Mouse (Mus musculus): ENCODE data around the gene Cdk12.
A peak's percentile ranks its signal among the peaks of the same experiment; 100 is the strongest.

The Cdk12 gene

DNA sequence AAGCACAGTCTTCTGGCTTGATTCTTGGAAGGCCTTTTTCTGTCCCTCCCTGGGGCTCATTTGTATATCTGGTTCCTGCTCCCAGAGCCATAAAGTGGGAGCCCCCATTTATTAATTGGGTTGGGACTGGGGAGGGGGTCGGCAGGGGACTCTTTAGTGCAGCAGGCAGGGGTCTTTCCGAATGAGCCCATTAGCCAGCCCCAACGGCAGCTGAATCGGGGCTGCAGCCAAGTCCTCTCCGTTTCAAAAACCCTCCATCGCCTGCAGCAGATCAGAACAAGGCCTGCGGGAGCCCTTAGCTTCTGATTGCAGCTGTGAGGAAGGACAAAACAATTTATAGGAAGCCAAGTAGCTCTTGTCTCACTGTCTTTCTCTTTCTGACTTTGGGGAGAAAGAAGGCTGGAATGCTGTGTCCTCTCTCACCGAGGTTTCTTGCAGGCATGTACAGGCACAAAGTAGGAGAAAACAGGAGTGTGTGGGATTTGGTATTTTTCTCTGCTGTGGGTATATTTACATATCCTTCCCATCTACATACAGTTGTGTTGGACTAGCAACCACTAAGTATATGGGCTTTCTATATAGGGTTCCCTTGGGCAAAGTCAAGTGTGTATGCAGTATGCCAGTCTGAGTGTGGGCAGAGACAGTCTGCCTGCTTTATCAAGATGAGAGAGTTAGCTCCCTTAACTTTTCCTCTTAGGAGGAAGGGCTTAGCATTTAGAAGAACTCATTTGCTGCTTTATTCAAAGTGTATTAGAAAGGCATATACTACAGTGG, 58.0 kb downstream of the Cdk12 start:
- no peak for DNase-seq (ENCODE audit: low spot score in 2 of 2)

- peak; percentile 58 to 80 for DNase-seq (ENCODE audit: low spot score in 2 of 2)
Observed at GRCm38 (mm10) chr11:98265039-98265438, 62.2 kb downstream of the Cdk12 start.

GRCm38 (mm10) chr11:98265891-98266290, 63.0 kb downstream of the Cdk12 start:
- DNase-seq (ENCODE audit: low spot score in 2 of 2), result no peak

- DNase-seq (ENCODE audit: low spot score in 2 of 2), result no peak
Observed at GRCm38 (mm10) chr11:98266699-98267402, 64.0 kb downstream of the Cdk12 start.

GRCm38 (mm10) chr11:98270066-98270465, 67.2 kb downstream of the Cdk12 start:
- no peak for DNase-seq (ENCODE audit: low spot score in 2 of 2)

- DNase-seq (ENCODE audit: low spot score in 2 of 2), result no peak
Observed at GRCm38 (mm10) chr11:98270466-98270865, 67.6 kb downstream of the Cdk12 start.

DNA sequence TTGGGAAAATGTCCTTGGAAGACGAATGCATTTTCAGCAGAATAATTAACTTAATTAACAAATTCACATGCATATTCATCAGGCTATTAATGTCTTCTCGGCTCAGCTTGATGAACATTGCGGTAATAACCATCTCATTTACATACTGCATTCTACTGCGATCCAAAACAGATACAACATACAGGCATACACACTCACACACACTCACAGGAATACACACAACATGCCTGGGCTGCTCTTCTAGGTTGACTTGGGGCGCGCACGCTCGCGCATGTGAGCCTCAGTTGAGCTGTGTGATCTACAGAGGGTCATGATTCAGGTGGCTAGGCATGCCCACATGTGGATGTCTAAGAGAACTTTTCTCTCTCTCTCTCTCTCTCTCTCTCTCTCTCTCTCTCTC, 80.9 kb downstream of the Cdk12 start:
- DNase-seq (ENCODE audit: low spot score in 2 of 2), result no peak

DNA sequence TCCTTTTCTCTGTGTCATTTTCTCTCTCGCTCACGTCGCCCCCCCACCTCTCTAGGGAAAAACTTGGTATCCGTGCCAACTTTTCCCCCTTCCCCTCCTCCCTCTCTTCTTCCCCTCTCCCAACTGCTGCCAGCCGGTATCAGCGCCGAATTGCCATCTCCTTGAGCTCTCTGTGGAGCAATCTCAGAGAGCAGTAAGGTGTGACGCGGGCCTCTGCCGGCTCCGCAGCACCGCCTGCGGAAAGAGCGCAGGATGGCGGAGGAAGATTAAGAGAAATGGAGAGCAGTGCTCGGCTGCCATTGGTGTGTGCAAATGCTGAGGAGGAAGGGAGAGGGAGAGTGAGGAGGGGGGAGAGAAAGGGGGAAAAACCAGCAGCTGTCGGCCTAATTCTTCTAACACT, 81.4 kb downstream of the Cdk12 start:
- no peak for DNase-seq (ENCODE audit: low spot score in 2 of 2)

DNA sequence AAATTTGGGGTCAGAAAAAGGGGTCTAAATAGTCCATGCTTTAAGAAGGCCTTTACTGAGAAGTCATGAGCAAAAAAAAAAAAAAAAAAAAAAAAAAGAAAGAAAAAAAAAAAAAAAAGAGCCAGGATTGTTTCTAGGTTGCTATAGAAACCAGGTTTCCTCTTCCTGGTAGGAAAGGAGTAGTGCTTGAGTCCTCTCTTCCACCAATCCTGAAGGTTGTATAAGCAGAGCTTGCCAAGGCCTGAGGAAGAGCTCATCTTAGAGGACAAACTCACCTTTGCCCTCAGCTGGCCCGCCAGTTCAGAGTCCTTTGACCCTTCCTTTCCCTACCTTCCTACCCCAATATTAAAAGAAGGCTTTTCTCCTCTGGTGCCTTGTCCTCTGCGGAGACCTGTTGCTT, 82.5 kb downstream of the Cdk12 start:
- DNase-seq (ENCODE audit: low spot score in 2 of 2), result no peak

- no peak for DNase-seq (ENCODE audit: low spot score in 2 of 2)
Observed at GRCm38 (mm10) chr11:98287531-98287930, 84.7 kb downstream of the Cdk12 start.

DNA sequence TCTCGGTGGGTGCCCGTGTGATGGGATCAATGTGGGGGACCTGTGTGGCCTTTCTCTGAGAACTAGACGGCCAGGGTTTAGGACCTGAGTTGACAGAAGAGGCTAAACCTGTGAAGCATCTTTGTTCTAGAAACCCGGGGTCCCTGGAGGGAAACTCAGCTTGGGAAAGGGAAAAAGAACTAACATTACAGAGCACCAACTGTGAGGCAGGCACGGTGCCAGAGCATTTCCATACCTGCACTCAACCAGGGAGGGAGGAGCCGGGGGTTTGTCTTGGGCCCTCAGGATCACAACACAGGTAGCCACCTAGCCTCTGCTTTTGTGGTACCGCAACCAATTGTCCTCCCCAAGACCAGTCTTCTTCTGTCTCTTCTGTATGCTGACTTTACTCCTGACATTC, 85.1 kb downstream of the Cdk12 start:
- DNase-seq (ENCODE audit: low spot score in 2 of 2), result no peak

- DNase-seq (ENCODE audit: low spot score in 2 of 2), result no peak
Observed at GRCm38 (mm10) chr11:98289873-98290272, 87.0 kb downstream of the Cdk12 start.

GRCm38 (mm10) chr11:98290906-98291305, 88.0 kb downstream of the Cdk12 start:
- no peak for DNase-seq (ENCODE audit: low spot score in 2 of 2)

- no peak for DNase-seq (ENCODE audit: low spot score in 2 of 2)
Observed at GRCm38 (mm10) chr11:98293070-98293469, 90.2 kb downstream of the Cdk12 start.

- peak; percentile 45 to 72 for DNase-seq (ENCODE audit: low spot score in 2 of 2)
Observed at GRCm38 (mm10) chr11:98294188-98295012, 91.5 kb downstream of the Cdk12 start.

DNA sequence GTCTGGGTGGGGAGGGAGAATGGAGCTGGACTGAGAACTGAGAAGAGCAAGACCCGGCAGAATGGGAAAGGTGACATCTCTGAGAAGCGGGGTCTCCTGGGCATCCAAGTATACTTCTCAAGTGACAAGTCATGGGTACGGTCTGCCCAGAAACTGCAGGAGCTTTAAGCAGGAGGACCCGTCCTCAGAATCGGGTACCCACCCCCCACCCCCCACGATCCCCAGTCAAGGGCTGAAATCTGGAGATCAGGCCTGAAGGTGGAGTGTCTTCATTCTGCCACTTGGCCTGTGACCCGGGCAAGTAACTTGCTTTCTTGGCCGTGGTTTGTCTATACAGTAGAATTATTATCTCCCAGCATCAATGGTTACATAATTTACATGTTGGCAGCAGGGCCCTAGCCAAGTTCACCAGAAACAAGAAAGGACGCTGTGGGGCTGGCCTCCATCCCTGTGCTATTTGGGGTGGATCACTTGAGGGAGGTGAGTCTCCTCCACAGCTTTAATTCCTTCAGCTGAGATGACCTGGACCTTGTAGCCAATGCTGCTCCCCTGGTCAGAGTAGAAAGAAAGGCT, 92.2 kb downstream of the Cdk12 start:
- DNase-seq (ENCODE audit: low spot score in 2 of 2), result no peak

- no peak for DNase-seq (ENCODE audit: low spot score in 2 of 2)
Observed at GRCm38 (mm10) chr11:98296277-98296676, 93.4 kb downstream of the Cdk12 start.

DNA sequence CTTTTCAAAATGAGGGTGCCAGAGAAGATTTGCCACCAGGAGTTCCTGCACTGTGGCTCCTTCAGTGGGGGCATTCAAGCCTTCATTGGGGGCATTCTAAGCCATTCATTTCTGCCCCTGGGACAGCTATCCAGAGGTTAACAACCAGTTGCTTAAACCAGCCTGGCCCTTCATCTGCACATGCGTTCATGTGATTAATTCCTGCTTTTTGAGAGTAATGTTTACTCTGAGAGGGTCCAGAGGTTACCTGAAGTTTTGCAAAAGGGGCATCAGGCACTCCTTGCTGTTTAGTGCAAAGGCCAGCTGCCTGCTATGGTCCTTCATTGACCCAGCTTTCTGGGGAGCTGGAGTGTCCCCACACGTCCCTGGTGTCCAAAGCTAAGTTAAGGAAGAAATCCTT, 94.1 kb downstream of the Cdk12 start:
- DNase-seq (ENCODE audit: low spot score in 2 of 2), result no peak

DNA sequence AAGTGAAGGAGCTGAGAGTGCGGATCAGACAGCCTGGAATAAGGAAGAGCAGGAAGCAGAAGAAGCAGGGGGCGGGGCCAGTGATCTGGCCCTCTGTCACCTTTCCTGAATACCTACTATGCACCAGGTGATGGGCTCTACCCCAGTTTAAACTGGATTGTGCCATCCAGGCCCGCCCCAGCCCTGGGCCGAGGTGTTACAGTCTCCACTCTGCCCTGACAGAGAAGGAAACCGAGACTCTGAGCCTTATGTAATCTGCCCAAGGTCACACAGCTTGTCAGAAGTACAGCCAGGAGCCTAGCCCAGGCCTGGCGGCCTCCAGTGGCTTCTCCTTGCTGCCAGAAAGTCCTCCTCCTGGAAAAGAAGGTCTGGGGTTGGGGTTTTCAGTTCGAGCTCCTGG, 94.9 kb downstream of the Cdk12 start:
- DNase-seq (ENCODE audit: low spot score in 2 of 2), result no peak

DNA sequence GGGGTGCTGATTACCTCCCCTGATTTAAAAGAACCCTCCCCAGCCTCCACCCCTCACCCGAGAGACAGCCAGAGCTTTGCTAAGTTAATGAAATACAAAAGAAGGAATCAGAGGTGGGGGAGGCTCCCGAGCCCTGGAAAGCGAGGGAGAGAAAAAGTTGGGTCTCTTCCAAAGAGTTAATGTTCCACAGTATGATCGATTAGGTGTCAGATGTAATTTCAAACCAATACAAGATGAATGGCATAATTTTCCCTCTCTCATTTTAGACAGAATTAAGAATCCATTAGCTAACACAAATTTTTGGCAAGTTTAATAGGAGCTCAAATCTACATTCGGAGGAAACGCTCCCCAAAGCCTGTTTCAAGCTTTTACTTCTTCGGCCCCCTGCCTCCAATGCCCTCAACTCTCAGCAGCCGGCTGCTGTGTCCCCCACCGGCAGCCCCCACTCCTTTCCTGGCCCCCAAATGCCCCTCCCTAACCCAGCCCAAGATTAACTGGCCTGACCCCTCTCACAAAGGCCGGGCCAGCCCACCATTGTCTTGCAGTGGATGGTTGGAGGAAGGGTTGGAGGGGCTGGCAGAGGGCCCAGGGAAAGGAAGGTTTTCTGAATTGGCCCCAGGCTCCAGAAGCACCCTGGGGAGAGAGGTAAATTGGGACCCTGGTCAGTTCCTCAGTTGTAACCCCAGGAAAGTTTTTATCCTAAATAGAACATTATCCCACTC, 95.8 kb downstream of the Cdk12 start:
- DNase-seq (ENCODE audit: low spot score in 2 of 2), result no peak

- peak in 1 of 2 experiments; percentile 36 for DNase-seq (ENCODE audit: low spot score in 2 of 2)
Observed at GRCm38 (mm10) chr11:98313790-98314323, 111.0 kb downstream of the Cdk12 start.
